Mouse (Mus musculus): Measurements from ENCODE around the gene 1700086D15Rik. TPM values are rescaled to one million over a fixed set of nuclear protein-coding genes. Genes with fewer than 3 reads are reported as not detected.

1700086D15Rik gene
- polyA plus RNA-seq, 1 experiment from 2014 or later: 0.22 TPM

- H3K4me3 ChIP-seq (ENCODE audit: low read depth, low read length): no peak overlapping the region
- ATAC-seq (ENCODE audit: insufficient read depth) (peak; percentile 89; the same call in 1 of the 2 replicates), DNase-seq (peak; percentile 44)
- no peak overlapping the region for H3K4me2 ChIP-seq
- no peaks in the 10 kb centered on the region for H3K36me3 ChIP-seq (ENCODE audit: insufficient read depth)
- TF ChIP-seq CTCF (IDR thresholded peaks at IDR 0.05; ENCODE audit: low read depth): no peak
- H3K27ac ChIP-seq (ENCODE audit: low read depth): no peak overlapping the region
- no peaks in the 10 kb centered on the region for H3K4me1 ChIP-seq (ENCODE audit: insufficient read depth)
- 46% methylated on average over 8 of the region's 8 CpGs for WGBS
- H3K9ac ChIP-seq: peak overlapping the region; percentile 7; the same call in 1 of the 2 replicates
- H3K9me3 ChIP-seq (ENCODE audit: low read depth, low read length): no peaks in the 10 kb centered on the region
- H3K27me3 ChIP-seq (ENCODE audit: insufficient read depth, low read length): no peaks in the 10 kb centered on the region
Measured at GRCm38 (mm10) chr11:65124913-65125418, 34.7 kb downstream of the 1700086D15Rik start.

DNA sequence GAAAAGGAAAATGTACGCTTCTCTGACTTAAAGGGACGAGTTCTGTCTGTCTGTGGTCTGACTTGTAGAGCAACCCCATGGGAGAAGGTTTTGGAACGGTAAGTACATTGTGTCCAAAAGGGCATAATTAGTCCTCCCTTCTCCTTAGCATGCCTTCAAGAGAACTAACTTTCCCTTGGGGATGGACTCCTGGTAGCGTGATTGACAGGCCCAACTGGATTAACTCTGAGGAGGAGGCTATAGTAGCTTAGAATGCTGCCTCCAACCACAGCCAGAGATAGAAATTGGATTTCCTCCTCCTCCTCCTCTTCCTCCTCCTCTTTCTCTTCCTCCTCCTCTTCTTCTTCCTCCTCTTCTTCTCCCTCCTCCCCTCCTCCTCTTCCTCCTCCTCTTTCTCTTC lies 39.4 kb downstream of the 1700086D15Rik start:
- H3K9ac ChIP-seq: no peak overlapping the region
- no peaks in the 10 kb centered on the region for H3K4me1 ChIP-seq (ENCODE audit: insufficient read depth)
- no peak overlapping the region for H3K4me2 ChIP-seq
- WGBS: 85% methylated on average over 4 of the region's 4 CpGs
- no peak for TF ChIP-seq CTCF (IDR thresholded peaks at IDR 0.05; ENCODE audit: low read depth)
- H3K9me3 ChIP-seq (ENCODE audit: low read depth, low read length): no peaks in the 10 kb centered on the region
- no peak overlapping the region for H3K27ac ChIP-seq (ENCODE audit: low read depth)
- H3K36me3 ChIP-seq (ENCODE audit: insufficient read depth): no peaks in the 10 kb centered on the region
- no peak overlapping the region for H3K4me3 ChIP-seq (ENCODE audit: low read depth, low read length)
- no peak for ATAC-seq (ENCODE audit: insufficient read depth)
- H3K27me3 ChIP-seq (ENCODE audit: insufficient read depth, low read length): no peaks in the 10 kb centered on the region
- no peak for DNase-seq

DNA sequence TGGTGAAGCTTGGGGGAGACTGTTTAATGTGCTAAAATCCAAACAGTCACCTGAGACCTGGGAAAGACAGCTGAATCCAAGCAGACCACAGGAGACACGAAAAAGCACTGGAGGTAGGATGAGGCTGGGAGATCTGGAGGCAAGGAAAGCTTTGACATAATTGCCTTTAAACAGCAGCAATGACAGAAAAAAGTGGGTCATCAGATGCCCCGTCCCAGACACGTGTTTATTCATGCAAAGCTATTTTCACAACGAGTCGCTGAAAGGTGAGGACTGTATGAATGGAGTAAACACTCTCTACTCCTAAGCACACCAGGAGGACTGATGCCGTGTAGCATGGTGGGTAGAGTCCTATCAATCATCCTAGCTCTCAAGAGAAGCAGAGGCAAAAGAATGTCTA lies 43.9 kb downstream of the 1700086D15Rik start:
- DNase-seq (no peak), ATAC-seq (ENCODE audit: insufficient read depth) (no peak)
- H3K27ac ChIP-seq (ENCODE audit: low read depth): no peak overlapping the region
- H3K27me3 ChIP-seq (ENCODE audit: insufficient read depth, low read length): no peaks in the 10 kb centered on the region
- 0 out of 2 replicates have a peak, but pooled peaks cover 3% of the 10 kb centered on the region for H3K4me1 ChIP-seq (ENCODE audit: insufficient read depth)
- H3K4me3 ChIP-seq (ENCODE audit: low read depth, low read length): no peak overlapping the region
- TF ChIP-seq CTCF (IDR thresholded peaks at IDR 0.05; ENCODE audit: low read depth): no peak
- no peaks in the 10 kb centered on the region for H3K36me3 ChIP-seq (ENCODE audit: insufficient read depth)
- no peak overlapping the region for H3K9ac ChIP-seq
- no peak overlapping the region for H3K4me2 ChIP-seq
- H3K9me3 ChIP-seq (ENCODE audit: low read depth, low read length): no peaks in the 10 kb centered on the region
- 69% methylated on average over 6 of the region's 6 CpGs for WGBS

GRCm38 (mm10) chr11:65112086-65112485 lies 47.6 kb downstream of the 1700086D15Rik start:
- DNase-seq (no peak), ATAC-seq (ENCODE audit: insufficient read depth) (no peak)
- Histone ChIP-seq H3K4me1 (ENCODE audit: insufficient read depth) (0 out of 2 replicates have a peak, but pooled peaks cover 3% of the 10 kb centered on the region), H3K4me3 (ENCODE audit: low read depth, low read length) (no peak overlapping the region), H3K27ac (ENCODE audit: low read depth) (no peak overlapping the region), H3K4me2 (no peak overlapping the region), H3K9me3 (ENCODE audit: low read depth, low read length) (no peaks in the 10 kb centered on the region), H3K9ac (no peak overlapping the region), H3K36me3 (ENCODE audit: insufficient read depth) (no peaks in the 10 kb centered on the region), H3K27me3 (ENCODE audit: insufficient read depth, low read length) (no peaks in the 10 kb centered on the region)
- no peak for TF ChIP-seq CTCF (IDR thresholded peaks at IDR 0.05; ENCODE audit: low read depth)
- WGBS: 39% methylated on average over 4 of the region's 4 CpGs

GRCm38 (mm10) chr11:65111651-65112050 lies 48.0 kb downstream of the 1700086D15Rik start:
- Histone ChIP-seq H3K4me3 (ENCODE audit: low read depth, low read length) (no peak overlapping the region), H3K4me1 (ENCODE audit: insufficient read depth) (0 out of 2 replicates have a peak, but pooled peaks cover 3% of the 10 kb centered on the region), H3K9ac (no peak overlapping the region), H3K27ac (ENCODE audit: low read depth) (no peak overlapping the region), H3K27me3 (ENCODE audit: insufficient read depth, low read length) (no peaks in the 10 kb centered on the region), H3K9me3 (ENCODE audit: low read depth, low read length) (no peaks in the 10 kb centered on the region), H3K4me2 (no peak overlapping the region), H3K36me3 (ENCODE audit: insufficient read depth) (no peaks in the 10 kb centered on the region)
- ATAC-seq (ENCODE audit: insufficient read depth) (no peak), DNase-seq (no peak)
- 47% methylated on average over 5 of the region's 5 CpGs for WGBS
- TF ChIP-seq CTCF (IDR thresholded peaks at IDR 0.05; ENCODE audit: low read depth): no peak

GRCm38 (mm10) chr11:65110058-65110457 lies 49.6 kb downstream of the 1700086D15Rik start:
- no peak for TF ChIP-seq CTCF (IDR thresholded peaks at IDR 0.05; ENCODE audit: low read depth)
- no peaks in the 10 kb centered on the region for H3K27me3 ChIP-seq (ENCODE audit: insufficient read depth, low read length)
- no peak overlapping the region for H3K27ac ChIP-seq (ENCODE audit: low read depth)
- H3K4me1 ChIP-seq (ENCODE audit: insufficient read depth): 0 out of 2 replicates have a peak, but pooled peaks cover 3% of the 10 kb centered on the region
- 61% methylated on average over 10 of the region's 10 CpGs for WGBS
- no peak overlapping the region for H3K4me3 ChIP-seq (ENCODE audit: low read depth, low read length)
- H3K9ac ChIP-seq: no peak overlapping the region
- ATAC-seq (ENCODE audit: insufficient read depth): no peak
- no peaks in the 10 kb centered on the region for H3K9me3 ChIP-seq (ENCODE audit: low read depth, low read length)
- no peak overlapping the region for H3K4me2 ChIP-seq
- no peak for DNase-seq
- no peaks in the 10 kb centered on the region for H3K36me3 ChIP-seq (ENCODE audit: insufficient read depth)

DNA sequence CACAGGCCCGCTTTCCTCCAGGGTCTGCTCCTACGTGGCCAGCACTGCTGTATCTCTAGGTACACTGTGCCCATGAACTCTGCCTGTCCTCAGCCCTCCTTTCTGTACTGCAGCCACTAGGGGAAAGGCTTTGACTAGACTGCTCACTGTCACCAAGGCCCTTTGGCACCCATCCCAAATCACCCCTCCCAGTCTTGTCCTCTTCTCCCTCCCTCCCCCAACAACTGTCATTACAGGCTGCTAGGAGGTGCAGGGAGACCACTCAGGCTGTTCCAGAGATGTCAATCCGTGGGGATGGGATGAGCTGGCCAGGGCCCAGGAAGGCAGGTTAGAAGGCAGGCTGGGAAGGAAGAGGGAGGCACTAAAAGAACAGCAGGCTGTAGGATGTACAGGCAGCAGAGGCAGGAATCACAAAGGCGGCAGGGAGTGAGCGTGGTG lies 51.9 kb downstream of the 1700086D15Rik start:
- Histone ChIP-seq H3K4me2 (no peak overlapping the region), H3K36me3 (ENCODE audit: insufficient read depth) (no peaks in the 10 kb centered on the region), H3K4me1 (ENCODE audit: insufficient read depth) (0 out of 2 replicates have a peak, but pooled peaks cover 3% of the 10 kb centered on the region), H3K9me3 (ENCODE audit: low read depth, low read length) (no peaks in the 10 kb centered on the region), H3K27me3 (ENCODE audit: insufficient read depth, low read length) (no peaks in the 10 kb centered on the region), H3K4me3 (ENCODE audit: low read depth, low read length) (no peak overlapping the region), H3K9ac (no peak overlapping the region), H3K27ac (ENCODE audit: low read depth) (no peak overlapping the region)
- 58% methylated on average over 5 of the region's 5 CpGs for WGBS
- DNase-seq (peak; percentile 78), ATAC-seq (ENCODE audit: insufficient read depth) (peak; percentile 73; the same call in 1 of the 2 replicates)
- peak; percentile 43 for TF ChIP-seq CTCF (IDR thresholded peaks at IDR 0.05; ENCODE audit: low read depth)

All from lung, embryonic 14.5 days (tissue).